Mouse (Mus musculus) urinary bladder, adult 18-20 months (tissue): ENCODE measurements at regions not wholly inside any gene's neighbourhood (a gene's known extent, or its start where the extent isn't known, plus 50 kb on each side); places are given as distances from the start of the nearest gene placed in this dataset.
"Not testable (repeated sequence)": the region's sequence is repeated elsewhere in the genome, so short reads cannot be mapped to it uniquely, and the experiment has no call there.

Source experiments
- DNase-seq, 2 experiments: peaks; one replicate each; pipeline ENCODE4 v3.0.0; 2022; ENCODE audit warnings: low spot score in 2 of 2, mixed read lengths in 2 of 2

DNA sequence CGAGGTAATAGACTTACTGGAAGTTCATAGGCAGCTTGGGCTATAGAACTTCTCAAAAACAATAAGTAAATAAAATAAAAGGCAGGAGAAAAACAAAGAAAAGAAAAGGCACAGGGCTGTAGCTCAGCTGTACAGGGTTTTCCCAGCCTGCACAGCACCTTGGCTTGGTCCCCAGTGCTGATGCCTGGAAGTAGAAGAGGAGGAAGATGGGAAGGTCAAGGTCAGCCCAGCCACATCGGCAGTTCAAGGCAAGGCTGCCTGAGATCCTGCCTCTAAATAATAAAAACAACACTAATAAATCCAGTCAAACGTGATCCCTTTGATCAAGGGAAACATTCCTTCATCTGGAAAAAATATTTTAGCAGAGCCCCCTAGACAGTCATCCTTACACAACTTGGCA, 103.1 kb downstream of the Cenpf start:
- no peak for DNase-seq

DNA sequence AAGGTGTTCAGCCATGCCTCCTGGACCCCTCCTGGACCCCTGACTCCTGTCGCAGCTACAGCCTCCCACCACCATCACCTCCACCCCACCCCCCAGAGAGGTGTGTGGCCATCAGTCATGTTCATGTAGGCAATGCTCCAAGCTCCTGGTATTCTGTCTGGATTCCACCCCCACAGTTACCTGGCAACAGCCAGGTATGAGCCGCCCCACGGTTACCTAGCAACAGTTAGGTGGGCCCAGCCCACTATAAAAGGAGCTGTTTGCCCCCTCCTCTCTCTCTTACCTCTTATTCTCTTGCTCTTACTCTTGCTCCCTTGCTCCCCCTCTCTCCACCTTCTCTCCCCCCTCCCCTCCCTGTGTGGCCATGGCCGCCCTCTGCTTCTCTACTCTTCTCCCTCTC, 106.5 kb downstream of the Cenpf start:
- no peak for DNase-seq

DNA sequence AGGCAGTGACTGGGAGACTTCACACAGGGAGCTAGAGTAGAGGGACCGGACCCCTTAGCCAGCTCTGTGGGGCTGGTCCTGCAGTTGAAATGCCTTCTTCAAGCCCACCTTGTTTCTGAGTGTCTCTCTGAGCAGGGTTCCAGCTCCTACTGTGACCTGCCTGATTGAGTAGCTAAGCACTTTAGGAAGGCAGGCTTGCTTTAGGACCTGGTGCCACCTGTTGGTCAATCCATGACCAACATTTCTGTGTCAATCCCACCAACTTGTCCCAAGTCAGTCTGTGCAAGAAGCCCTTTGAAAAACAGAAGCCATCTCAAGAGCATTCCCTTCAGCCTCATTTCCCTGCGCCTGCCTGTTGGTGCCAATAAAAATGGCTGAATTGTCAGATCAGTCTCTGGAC, 108.5 kb downstream of the Cenpf start:
- peak; percentile 5 to 16 for DNase-seq

DNA sequence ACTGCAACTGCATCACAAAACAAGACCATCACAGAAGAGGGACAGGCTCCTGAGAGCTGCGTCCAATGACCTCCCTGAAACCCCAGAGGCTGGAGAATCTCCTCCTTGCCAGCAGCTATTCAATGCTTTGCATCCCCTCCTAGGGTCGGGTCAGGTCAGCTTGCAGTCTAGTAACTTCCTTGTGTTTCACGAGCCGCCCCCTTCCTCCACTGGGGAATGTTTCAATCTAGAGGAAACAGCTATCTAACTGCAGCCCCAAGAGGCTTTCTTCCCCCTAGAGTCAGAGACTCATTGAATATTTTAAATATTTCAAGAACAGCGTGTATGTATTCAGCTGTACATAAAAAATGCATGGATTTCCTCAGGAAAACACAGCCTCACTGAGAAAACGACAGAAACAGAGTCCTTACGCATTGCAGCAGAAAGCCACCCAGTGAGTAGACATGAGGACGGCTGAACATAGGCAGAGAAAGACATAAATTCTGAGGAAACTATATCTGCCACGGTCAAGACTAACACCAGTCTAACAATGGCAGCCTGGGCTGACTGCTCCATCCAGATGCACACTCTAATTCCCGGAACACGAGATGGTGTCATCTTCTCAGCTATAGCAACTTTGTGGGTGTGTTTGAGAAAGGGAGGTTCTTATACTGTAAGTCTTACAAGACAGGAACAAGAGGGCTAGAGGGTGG, 111.4 kb downstream of the Cenpf start:
- DNase-seq = no peak

DNA sequence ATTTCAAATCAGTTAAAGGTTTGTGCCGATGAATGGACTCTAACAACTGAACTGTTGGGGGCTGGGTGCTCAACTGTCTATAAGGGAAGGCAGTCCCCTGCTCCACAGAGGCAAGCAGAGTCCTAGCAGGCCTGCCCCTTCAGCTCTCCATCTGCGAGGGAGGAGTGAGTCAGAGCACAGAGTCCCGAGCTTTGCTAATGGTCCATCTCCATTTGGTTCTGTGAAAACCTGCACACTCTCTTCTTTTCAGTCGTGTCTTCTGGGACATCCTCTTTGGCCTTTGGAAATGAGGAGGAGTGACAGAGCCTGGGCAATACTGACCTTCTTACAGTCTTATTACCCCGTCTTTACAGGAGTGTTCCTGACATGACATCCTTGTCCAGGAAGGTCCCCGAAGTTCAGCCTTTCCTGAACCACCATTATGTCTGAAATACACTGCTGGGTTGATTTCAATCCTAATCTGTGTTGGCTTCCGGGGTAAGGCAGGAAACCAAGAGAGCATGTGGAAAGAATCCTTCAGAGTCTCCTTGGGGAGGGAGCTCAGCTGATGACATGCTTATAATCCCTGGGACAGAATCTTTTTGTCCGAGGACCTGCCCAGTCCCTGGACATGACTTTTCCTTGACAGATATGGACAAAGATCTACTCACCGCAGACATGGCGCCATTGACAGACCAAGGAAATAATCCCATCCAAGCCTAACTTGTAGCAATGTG, 112.2 kb downstream of the Cenpf start:
- DNase-seq = no peak

DNA sequence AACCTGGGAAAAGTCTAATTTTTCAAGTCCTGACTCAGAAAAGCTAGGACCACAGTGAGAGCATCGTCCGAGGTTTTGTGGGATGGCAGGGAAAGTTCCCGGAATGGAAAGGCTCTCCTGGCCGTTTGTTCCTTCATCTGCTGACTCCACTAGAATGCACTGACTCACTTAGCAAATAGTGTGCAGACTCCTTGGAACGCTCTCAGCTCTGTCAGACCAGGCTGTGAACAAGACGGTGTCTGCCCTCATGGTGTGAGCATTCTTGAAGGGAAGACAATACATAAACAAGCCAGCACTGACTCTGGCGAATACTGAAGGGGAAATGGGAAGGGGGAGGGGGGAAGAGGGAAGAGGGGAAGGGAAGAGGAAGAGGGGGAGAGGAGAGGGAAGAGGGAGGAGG, 121.4 kb downstream of the Cenpf start:
- DNase-seq = no peak

DNA sequence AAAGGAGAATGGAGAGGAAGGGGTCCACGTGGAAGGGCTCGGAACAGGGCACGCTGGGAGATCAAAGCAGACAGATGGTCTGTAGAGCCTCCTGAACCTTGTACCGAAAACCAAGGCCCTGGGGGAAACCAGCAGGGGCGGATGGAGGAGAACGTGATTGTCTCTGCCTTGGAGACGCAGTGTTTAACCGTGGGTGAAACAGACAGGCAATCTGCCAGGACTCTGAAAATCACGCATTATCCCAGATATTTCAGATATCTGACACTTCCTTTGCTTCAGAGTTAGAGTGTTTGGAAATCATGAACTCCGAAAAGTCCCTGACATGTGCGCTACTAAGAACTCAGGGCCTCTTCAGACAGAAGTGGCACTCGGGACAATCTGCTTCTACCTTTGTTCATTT, 126.1 kb downstream of the Cenpf start:
- DNase-seq = no peak

DNA sequence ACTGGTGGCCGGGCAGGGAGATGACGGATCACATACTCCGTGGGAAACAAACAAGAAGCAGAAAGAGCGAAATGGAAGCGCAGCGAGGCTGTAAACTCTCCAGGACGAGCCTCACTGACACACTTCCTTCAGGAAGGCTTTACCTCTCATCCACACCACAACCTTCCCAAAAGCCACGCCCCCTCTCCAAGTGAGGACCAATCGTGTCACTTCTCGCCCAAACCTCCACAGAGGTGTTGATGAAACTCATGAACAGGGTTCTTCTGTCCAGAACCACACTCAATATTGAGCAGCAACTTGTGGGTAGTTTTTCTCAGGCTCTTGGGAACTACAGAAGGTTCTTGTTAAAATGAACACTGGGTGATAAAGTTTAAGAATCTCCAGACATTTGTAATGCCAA, 127.3 kb downstream of the Cenpf start:
- DNase-seq = no peak

DNA sequence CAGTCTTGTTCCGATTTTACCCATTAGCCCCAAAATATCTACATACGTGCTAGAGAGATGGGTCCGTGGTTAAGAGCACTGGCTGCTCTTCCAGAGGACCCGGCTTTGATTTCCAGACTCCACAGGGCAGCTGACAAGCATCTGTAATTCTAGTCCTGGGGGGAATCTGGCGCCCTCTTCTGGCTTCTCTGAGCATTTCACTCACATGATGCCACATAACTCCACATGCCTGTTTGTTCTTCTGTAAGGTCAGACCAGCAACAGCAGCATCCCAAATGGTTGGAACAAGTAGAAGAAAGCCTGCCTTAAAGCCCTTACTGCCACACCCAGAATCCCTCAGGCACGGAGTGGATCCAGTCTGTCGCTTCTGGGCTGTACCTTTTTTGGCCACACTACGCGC, 137.0 kb downstream of the Cenpf start:
- no peak for DNase-seq

DNA sequence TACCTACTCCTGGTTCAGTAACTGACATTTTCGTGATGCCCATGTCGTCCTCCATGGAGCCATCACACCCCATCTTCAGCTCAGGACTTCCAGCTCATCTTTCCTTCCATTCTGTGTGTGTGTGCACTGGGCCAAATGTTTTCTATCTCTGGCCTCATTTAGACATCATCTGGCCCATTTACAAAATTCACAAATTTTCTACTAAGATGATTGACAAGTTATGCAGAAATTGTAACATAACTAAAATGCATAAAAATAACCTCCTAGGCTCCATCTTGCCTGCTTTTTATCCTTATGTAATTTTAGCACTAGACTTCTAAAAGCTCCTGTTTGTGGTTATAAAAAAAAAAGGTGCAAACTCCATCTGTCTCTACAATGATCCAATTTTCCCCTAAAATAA, 130.8 kb upstream of the Kcnk2 start:
- no peak for DNase-seq

DNA sequence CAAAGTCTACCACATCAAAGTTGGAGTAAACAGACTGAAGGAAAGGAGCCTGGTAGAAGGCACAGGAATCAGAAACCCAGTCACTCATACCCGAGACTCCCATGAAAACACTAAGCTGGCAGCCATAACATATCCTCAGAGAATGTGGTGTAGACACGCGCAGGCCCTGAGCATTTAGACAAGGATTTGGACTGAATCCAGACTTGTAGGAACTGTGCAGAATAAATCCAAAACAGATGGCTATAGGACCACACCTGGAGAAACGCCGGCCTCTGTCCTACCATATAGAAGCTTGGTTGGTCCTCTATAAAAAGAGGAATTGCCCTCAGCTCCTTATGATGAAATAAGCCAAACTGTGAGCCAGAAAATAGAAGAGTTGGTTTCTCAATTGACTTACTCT, 124.3 kb upstream of the Kcnk2 start:
- DNase-seq = no peak

DNA sequence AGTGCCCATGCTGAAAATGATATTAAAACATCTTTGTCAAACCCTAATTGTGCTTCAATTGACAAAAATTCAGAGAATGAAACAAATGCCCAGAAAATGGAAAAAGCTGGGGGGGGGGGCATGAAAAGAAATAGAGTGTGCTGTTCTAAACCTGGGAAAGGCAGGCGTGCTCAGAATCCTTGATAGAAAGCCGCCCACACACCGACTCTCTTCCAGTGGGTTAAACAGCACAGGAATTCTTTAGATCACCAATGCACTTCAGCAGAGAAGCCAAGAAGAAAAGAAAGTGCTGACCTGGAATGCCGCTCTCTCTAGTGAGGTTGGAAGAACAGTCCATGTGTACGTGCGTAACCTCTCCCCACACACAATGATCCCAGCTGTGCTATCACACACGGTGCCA, 113.4 kb upstream of the Kcnk2 start:
- DNase-seq = no peak

DNA sequence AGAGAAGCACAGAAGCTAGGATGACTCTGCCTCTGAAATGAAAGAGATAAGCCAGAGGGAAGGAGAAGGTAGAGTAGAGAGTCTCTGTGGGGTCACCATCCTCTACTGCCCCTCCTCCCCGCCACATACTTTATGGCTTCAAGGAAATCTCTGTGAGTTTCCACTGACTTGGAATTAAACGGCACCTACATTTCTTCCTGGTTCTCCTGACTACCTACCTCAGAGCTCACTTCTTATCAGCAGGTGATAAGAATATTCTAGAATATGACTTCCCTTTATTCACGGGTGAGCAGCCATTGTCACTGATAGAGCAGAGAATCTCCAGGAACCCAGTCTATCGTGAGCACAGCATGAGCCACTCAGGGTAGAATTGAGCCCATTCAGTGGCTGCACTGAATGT, 111.3 kb upstream of the Kcnk2 start:
- DNase-seq = no peak

DNA sequence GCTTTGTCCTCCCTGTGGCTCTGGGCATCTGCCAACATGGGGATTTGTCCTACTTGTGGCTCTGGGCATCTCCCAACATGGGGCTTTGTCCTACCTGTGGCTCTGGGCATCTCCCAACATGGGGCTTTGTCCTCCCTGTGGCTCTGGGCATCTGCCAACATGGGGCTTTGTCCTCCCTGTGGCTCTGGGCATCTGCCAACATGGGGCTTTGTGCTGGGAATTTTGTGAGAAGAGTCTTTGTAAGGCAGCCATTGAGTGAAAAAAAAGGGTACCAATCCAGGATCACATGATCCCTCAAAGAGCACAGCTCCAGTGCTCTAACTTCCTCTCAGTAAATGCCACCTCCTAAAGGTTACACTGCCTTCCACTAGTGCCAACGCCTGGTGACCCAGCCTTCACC, 105.2 kb upstream of the Kcnk2 start:
- DNase-seq = not testable (repeated sequence)

DNA sequence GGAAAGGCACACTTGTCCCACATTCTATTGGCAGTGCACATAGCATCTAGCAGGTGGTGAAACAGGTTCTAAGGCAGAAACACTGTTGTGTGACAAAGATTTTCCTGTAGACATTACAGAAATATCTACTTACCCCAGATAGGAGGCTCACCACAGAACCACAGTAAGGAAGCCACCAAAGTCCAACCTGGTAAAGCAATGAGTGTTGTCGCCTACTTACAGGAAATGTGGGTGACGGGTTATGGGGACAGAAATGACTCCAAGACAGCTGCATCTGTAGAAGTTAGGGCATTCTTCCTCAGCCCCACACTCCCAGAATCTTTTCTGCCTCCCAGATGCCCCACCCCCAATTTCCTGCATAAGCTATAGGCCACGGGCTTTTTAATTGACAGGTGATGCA, 97.6 kb upstream of the Kcnk2 start:
- DNase-seq = no peak

DNA sequence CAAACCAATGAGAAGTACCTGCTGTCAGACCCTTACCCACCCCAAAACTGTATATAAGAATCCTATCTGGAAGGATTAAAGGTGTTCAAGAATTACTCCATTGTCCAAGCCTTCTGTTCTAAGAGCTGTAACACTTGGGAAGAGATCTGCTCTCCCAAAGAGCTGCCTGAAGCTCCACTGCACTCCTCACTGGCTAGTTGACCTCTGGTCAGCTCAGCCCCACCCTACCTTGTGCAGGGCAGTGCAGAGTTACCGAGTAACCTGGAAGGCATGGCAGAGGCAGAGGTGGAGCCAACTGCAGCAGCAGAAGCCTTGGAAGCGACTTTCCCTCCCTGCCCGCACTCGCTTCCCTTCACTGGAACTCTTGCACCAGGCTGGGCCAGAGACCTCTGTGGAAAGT, 97.1 kb upstream of the Kcnk2 start:
- DNase-seq = no peak

DNA sequence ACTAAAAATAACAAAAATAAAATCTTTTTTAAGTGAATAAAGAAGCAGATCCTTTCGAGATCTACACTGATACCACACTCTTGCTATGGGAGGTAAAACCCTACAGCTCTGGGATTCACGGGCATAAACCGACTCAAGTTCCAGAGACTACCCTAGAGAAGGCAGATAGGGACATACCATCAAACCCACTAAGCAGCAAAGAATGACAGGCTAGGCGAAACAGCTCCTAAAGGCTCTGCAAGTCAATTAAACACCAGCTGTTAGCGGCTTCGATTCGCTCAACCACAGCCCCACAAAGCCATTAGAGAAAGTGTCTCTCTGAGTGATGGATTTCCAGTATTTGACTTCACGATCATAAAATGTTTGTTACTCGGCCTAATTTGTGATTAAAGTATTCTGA, 95.0 kb upstream of the Kcnk2 start:
- no peak for DNase-seq

DNA sequence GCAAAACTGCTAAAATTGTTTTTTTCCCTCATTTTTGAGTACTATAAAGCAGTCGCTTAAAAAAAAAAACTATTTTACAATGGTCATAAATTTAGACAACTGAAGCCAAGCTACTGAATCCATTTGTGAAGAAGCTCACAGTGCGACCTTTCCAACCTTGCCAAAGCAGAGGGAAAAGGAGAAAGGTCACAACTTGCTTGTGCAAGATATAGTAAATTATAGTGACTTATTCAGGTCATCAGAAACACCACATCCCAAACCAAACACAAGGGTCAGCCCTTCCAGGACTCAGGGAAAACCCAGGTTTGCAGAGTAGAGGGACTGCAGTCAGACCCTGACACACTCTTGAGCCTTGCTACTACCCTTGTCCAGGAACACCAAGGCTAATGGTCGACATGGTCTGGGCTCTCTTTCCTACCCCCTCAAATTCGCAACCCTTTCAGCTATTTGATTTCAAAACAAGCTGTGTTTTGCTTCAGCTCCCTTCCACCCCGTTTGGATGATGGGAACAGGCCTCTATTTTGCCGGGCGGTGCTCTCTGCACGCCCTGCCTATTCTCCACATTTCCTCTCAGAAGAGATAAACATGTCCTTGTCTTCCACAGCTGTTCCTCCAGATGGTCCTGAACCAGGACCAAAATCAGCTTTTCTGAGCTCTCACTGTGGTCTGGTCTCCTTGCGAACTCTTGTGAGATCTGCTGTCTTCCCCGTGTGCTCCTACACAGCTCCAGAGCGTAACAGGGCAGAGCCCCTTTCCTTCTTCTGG, 93.5 kb upstream of the Kcnk2 start:
- peak in 1 of 2 experiments; percentile 33 for DNase-seq

DNA sequence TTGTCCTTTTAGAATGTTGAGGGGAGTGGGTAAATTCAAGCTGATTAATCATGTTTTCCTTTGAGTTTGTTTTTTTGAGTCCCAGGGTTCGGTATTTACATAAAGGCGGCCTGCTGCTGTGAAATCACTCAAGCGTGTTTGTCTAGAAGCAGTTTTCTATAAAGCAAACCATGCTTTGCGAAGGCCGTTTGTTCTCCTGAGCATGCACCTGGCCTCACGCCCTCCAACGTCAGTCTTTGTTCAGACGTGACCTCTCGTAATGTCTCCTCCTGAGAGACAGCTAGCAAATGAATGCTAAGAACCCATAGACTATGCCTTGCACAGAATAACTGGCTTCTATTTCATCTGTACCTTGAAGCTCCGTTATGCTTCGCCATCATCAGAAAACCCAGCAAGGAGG, 92.8 kb upstream of the Kcnk2 start:
- DNase-seq = no peak

DNA sequence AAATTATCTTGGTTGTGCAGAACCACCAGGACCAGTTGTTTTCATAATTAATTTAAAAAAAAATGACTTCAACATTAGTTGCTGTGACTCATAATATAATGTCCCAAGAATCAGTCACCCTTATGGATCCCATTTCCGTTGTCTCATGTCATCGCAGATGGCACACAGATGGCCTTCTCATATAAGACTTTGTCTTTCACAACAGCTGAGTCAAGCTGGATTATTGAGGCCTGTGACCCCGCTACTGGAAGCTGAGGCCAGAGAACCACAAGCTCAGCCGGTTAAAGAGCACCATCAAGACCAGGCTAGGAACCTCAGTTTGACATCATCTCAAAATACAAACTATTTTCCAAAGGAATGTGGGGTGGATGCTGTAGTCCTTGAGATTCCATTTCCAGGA, 83.3 kb upstream of the Kcnk2 start:
- no peak for DNase-seq

DNA sequence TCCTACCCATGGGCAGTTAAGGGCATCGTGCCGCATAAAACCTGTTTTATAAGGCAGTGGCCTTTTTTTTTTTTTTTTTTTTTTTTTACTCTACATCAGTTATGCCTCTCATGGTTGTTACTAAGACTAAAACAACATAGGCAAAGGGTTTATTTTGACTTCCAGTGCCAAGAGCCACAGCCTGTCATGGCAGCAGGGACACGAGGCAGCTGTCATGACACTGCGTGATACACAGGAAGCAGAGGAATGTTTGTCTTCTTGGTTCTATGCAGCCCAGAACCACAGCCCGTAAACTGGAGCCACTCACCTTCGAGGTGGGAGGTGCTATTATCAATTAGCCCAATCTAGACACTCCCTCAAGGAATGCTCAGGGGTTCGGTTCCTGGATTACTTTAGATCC, 81.3 kb upstream of the Kcnk2 start:
- DNase-seq = no peak

DNA sequence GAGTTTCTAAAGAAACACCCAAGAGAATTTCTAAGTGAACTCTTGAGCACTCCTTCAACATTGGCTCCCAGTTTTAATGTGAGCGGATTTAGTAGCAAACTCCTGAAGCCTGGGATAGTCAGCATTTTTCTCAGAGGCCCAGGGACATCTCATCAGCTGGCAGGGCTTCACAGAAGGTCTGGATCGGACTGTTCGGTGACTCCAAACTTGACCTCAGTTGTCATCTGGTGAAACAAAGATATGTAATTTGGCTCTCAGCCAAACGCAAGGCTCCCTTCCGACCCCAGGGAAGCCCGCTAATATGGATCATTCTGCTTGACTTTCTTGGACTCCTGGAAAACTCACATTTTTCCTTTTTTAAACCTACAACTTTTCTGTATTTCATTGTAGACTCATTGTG, 76.0 kb upstream of the Kcnk2 start:
- DNase-seq = no peak

DNA sequence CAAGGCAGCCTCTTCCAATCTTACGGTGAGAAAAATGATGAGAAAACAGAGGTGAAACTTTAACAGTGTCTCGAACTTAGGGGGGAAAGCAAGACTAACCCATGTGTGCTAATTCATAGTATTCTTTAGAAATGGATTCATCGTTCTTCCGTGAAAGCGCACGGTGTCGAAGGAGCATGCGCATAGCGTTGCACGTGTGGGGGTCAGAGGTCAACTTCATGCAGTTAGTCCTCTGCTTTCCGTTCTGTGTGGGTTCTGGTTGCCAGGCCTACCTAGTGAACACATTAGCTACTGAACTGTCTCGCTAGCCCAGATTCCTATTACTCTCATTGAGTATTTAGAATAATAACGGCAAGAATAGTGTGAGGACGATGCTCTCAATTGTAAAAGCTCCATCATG, 74.7 kb upstream of the Kcnk2 start:
- DNase-seq = no peak
